Mouse (Mus musculus): ENCODE results near the gene Ext2.

DNA sequence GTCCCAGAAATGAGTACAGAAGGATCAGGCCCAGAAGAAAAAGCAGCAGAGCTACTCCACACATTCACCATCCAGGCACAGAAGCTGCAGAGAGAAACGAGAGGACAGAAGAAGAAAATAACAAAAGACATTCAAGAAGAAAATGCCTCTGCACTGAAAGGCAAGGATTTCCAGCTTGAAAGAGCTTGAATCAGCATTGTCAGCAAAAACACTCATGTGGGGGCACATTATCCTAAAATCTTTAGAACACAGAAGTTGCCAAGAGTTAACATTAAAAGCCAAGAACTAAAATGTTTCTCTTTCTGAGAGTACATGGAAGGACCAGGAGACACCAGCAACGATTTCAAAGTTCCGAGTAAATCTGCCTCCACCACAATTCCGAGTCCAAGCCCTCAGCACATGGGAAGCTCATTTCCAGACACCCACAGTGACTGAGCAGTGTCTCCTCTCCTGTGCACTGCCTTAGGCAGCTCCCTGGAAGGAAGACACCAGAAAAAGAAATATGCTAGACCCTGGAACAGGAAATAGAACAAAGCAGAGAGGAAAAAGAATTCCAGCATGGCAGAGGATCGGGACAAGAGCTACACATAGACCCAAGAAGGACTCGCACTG lies 69.1 kb downstream of the Ext2 start:
- no peak for TF ChIP-seq CTCF (IDR thresholded peaks at IDR 0.05; ENCODE audit: control insufficient read depth, insufficient read depth, insufficient read length)
- TF ChIP-seq USF1 (IDR thresholded peaks at IDR 0.05; ENCODE audit: low read depth): no peak
- TF ChIP-seq MAX (IDR thresholded peaks at IDR 0.05): no peak
- no peak for TF ChIP-seq MYOD1 (IDR thresholded peaks at IDR 0.05; ENCODE audit: control insufficient read depth, insufficient read length, low read depth)
- no peak for TF ChIP-seq CEBPB (IDR thresholded peaks at IDR 0.05; ENCODE audit: low read depth)
- no peak for TF ChIP-seq MYOG (IDR thresholded peaks at IDR 0.05; ENCODE audit: control insufficient read depth, extremely low read depth, insufficient read length)
- TF ChIP-seq FOSL1 (IDR thresholded peaks at IDR 0.05; ENCODE audit: insufficient read depth, low read length, poor library complexity, severe bottlenecking): no peak

Data from C2C12 (cell line).